Mouse (Mus musculus): ENCODE data around the gene Cfap298. TPM values are rescaled to one million over a fixed set of nuclear protein-coding genes. Genes with fewer than 3 reads are reported as not detected.

The Cfap298 gene
- polyA plus RNA-seq, 1 experiment from 2014 or later, result 27.5 TPM

- Histone ChIP-seq H3K9ac (ENCODE audit: low read length) (no peak overlapping the region), H3K27me3 (ENCODE audit: control insufficient read depth, insufficient read depth, low read length) (no peaks in the 10 kb centered on the region), H3K4me3 (ENCODE audit: low read depth, low read length) (no peak overlapping the region), H3K9me3 (ENCODE audit: control insufficient read depth, low read length) (no peaks in the 10 kb centered on the region), H3K36me3 (ENCODE audit: control insufficient read depth, insufficient read depth, low read length) (peaks cover 11% of the 10 kb centered on the region; the same call in 1 of the 2 replicates), H3K4me1 (replicated peaks; ENCODE audit: control insufficient read depth, insufficient read depth) (no peaks in the 10 kb centered on the region), H3K4me2 (replicated peaks; ENCODE audit: low read depth) (no peak overlapping the region), H3K27ac (replicated peaks) (no peak overlapping the region)
- no peak for TF ChIP-seq CTCF (IDR thresholded peaks at IDR 0.05; ENCODE audit: low read depth)
- no peak for TF ChIP-seq EP300 (optimal IDR thresholded peaks at IDR 0.05)
- ATAC-seq (ENCODE audit: low FRiP score, low TSS enrichment), result no peak
- 75% methylated on average over 7 of the region's 7 CpGs for WGBS
- DNase-seq (ENCODE audit: low spot score), result no peak
These were observed 6.3 kb upstream of the Cfap298 start for GRCm38 (mm10) chr16:90941246-90941645.

- H3K4me1 ChIP-seq (replicated peaks; ENCODE audit: control insufficient read depth, insufficient read depth), result no peaks in the 10 kb centered on the region
- peak; percentile 70 for DNase-seq (ENCODE audit: low spot score)
- peak; percentile 75 for ATAC-seq (ENCODE audit: low FRiP score, low TSS enrichment)
- peak overlapping the region; percentile 88 for H3K27ac ChIP-seq (replicated peaks)
- no peaks in the 10 kb centered on the region for H3K9me3 ChIP-seq (ENCODE audit: control insufficient read depth, low read length)
- peak overlapping the region; percentile 82 for H3K4me3 ChIP-seq (ENCODE audit: low read depth, low read length)
- peak overlapping the region; percentile 90 for H3K4me2 ChIP-seq (replicated peaks; ENCODE audit: low read depth)
- WGBS, result under 1% methylated on average over 38 of the region's 38 CpGs
- TF ChIP-seq CTCF (IDR thresholded peaks at IDR 0.05; ENCODE audit: low read depth), result peak; percentile 45; the same call in 1 of the 2 replicates
- TF ChIP-seq EP300 (optimal IDR thresholded peaks at IDR 0.05), result no peak
- H3K36me3 ChIP-seq (ENCODE audit: control insufficient read depth, insufficient read depth, low read length), result 0 out of 2 replicates have a peak, but pooled peaks cover 4% of the 10 kb centered on the region
- H3K9ac ChIP-seq (ENCODE audit: low read length), result peak overlapping the region; percentile 81
- H3K27me3 ChIP-seq (ENCODE audit: control insufficient read depth, insufficient read depth, low read length), result no peaks in the 10 kb centered on the region
These were observed 674 bp downstream of the Cfap298 start for GRCm38 (mm10) chr16:90934193-90934686.

GRCm38 (mm10) chr16:90933534-90934176, 1.3 kb downstream of the Cfap298 start:
- no peaks in the 10 kb centered on the region for H3K27me3 ChIP-seq (ENCODE audit: control insufficient read depth, insufficient read depth, low read length)
- peak overlapping the region; percentile 90 for H3K4me2 ChIP-seq (replicated peaks; ENCODE audit: low read depth)
- peak overlapping the region; percentile 88 for H3K27ac ChIP-seq (replicated peaks)
- ATAC-seq (ENCODE audit: low FRiP score, low TSS enrichment), result no peak
- H3K9me3 ChIP-seq (ENCODE audit: control insufficient read depth, low read length), result no peaks in the 10 kb centered on the region
- no peak for DNase-seq (ENCODE audit: low spot score)
- TF ChIP-seq EP300 (optimal IDR thresholded peaks at IDR 0.05), result no peak
- TF ChIP-seq CTCF (IDR thresholded peaks at IDR 0.05; ENCODE audit: low read depth), result no peak
- peak overlapping the region; percentile 81 for H3K9ac ChIP-seq (ENCODE audit: low read length)
- H3K4me3 ChIP-seq (ENCODE audit: low read depth, low read length), result peak overlapping the region; percentile 82
- H3K4me1 ChIP-seq (replicated peaks; ENCODE audit: control insufficient read depth, insufficient read depth), result no peaks in the 10 kb centered on the region
- H3K36me3 ChIP-seq (ENCODE audit: control insufficient read depth, insufficient read depth, low read length), result 0 out of 2 replicates have a peak, but pooled peaks cover 4% of the 10 kb centered on the region
- 22% methylated on average over 13 of the region's 13 CpGs for WGBS

- ATAC-seq (ENCODE audit: low FRiP score, low TSS enrichment) (no peak), DNase-seq (ENCODE audit: low spot score) (no peak)
- 86% methylated on average over 4 of the region's 4 CpGs for WGBS
- H3K9me3 ChIP-seq (ENCODE audit: control insufficient read depth, low read length), result no peaks in the 10 kb centered on the region
- no peaks in the 10 kb centered on the region for H3K36me3 ChIP-seq (ENCODE audit: control insufficient read depth, insufficient read depth, low read length)
- no peaks in the 10 kb centered on the region for H3K27me3 ChIP-seq (ENCODE audit: control insufficient read depth, insufficient read depth, low read length)
- H3K9ac ChIP-seq (ENCODE audit: low read length), result no peak overlapping the region
- no peak overlapping the region for H3K27ac ChIP-seq (replicated peaks)
- TF ChIP-seq EP300 (optimal IDR thresholded peaks at IDR 0.05) (no peak), CTCF (IDR thresholded peaks at IDR 0.05; ENCODE audit: low read depth) (no peak)
- H3K4me3 ChIP-seq (ENCODE audit: low read depth, low read length), result no peak overlapping the region
- H3K4me2 ChIP-seq (replicated peaks; ENCODE audit: low read depth), result no peak overlapping the region
- no peaks in the 10 kb centered on the region for H3K4me1 ChIP-seq (replicated peaks; ENCODE audit: control insufficient read depth, insufficient read depth)
These were observed 7.5 kb downstream of the Cfap298 start for GRCm38 (mm10) chr16:90927446-90927845.

- WGBS, result 30% methylated on average over 5 of the region's 5 CpGs
- H3K27me3 ChIP-seq (ENCODE audit: control insufficient read depth, insufficient read depth, low read length), result no peaks in the 10 kb centered on the region
- H3K4me2 ChIP-seq (replicated peaks; ENCODE audit: low read depth), result no peak overlapping the region
- no peak overlapping the region for H3K4me3 ChIP-seq (ENCODE audit: low read depth, low read length)
- no peaks in the 10 kb centered on the region for H3K9me3 ChIP-seq (ENCODE audit: control insufficient read depth, low read length)
- no peak overlapping the region for H3K27ac ChIP-seq (replicated peaks)
- no peak overlapping the region for H3K9ac ChIP-seq (ENCODE audit: low read length)
- peak; percentile 62; the same call in 1 of the 2 replicates for ATAC-seq (ENCODE audit: low FRiP score, low TSS enrichment)
- TF ChIP-seq EP300 (optimal IDR thresholded peaks at IDR 0.05), result no peak
- peak; percentile 97 for TF ChIP-seq CTCF (IDR thresholded peaks at IDR 0.05; ENCODE audit: low read depth)
- peak; percentile 78 for DNase-seq (ENCODE audit: low spot score)
- no peaks in the 10 kb centered on the region for H3K4me1 ChIP-seq (replicated peaks; ENCODE audit: control insufficient read depth, insufficient read depth)
- no peaks in the 10 kb centered on the region for H3K36me3 ChIP-seq (ENCODE audit: control insufficient read depth, insufficient read depth, low read length)
These were observed 9.5 kb downstream of the Cfap298 start for GRCm38 (mm10) chr16:90925461-90925860.

All from stomach, postnatal 0 days (tissue).